Mouse (Mus musculus) forebrain, embryonic 11.5 days (tissue): ENCODE data around the gene Igbp1. TPM values are rescaled to one million over a fixed set of nuclear protein-coding genes. Genes with fewer than 3 reads are reported as not detected.

Source experiments
- ATAC-seq: fragments of 200-750 bp; cut with Nextera tagmentation; replicated peaks from 2 replicates; pipeline ENCODE4 v1.8.0; 2017; ENCODE audit warnings: moderate TSS enrichment; ENCODE audit not compliant: low FRiP score
- DNase-seq: peaks from one replicate; pipeline ENCODE4 v3.0.0-alpha.2; 2017; ENCODE audit warnings: low spot score
- H3K27ac ChIP-seq: fragments of 300-500 bp; sonication (generic); 2 replicates; pipeline ENCODE4 v1.5.1; 2014; ENCODE audit warnings: low read depth, low read length
- H3K27me3 ChIP-seq: fragments of 300-500 bp; sonication (generic); 2 replicates; pipeline ENCODE4 v1.6.1; 2014; ENCODE audit warnings: mild to moderate bottlenecking, low read length, mixed read lengths; ENCODE audit not compliant: control insufficient read depth, insufficient read depth
- H3K36me3 ChIP-seq: fragments of 300-500 bp; sonication (generic); 2 replicates; pipeline ENCODE4 v1.6.1; 2014; ENCODE audit warnings: mild to moderate bottlenecking, low read length, moderate library complexity, mixed read lengths; ENCODE audit not compliant: control insufficient read depth, insufficient read depth
- H3K4me1 ChIP-seq: fragments of 300-500 bp; sonication (generic); replicated peaks from 2 replicates; pipeline ENCODE4 v1.6.1; 2014; ENCODE audit warnings: low read length, mixed read lengths; ENCODE audit not compliant: control insufficient read depth, insufficient read depth
- H3K4me2 ChIP-seq: fragments of 300-500 bp; sonication (generic); 2 replicates; pipeline ENCODE4 v1.6.1; 2014; ENCODE audit warnings: low read depth, mild to moderate bottlenecking, low read length, moderate library complexity, mixed read lengths; ENCODE audit not compliant: severe bottlenecking
- H3K4me3 ChIP-seq: fragments of 300-500 bp; sonication (generic); 2 replicates; pipeline ENCODE4 v1.5.1; 2014; ENCODE audit warnings: low read depth, low read length
- H3K9ac ChIP-seq: fragments of 300-500 bp; sonication (generic); 2 replicates; pipeline ENCODE4 v1.6.1; 2014; ENCODE audit warnings: low read length
- H3K9me3 ChIP-seq: fragments of 300-500 bp; sonication (generic); 2 replicates; pipeline ENCODE4 v1.6.1; 2016; ENCODE audit warnings: low read length, mixed read lengths; ENCODE audit not compliant: control insufficient read depth
- WGBS: fragments of 180-500 bp; shearing (Covaris S2); extraction: QIAGEN DNeasy Blood & Tissue Kit; methylation state at CpG from one replicate; pipeline ENCODE4 v1.1.7; 2014; 5-methylcytosine and 5-hydroxymethylcytosine counted together
- polyA plus RNA-seq: library from polyadenylated mRNA; unstranded; fragments of >200 nt; fragmentation: Nextera tagmentation; extraction: Ambion mirVana; gene quantifications from 2 replicates; pipeline ENCODE4 v1.2.1, GENCODE M21; 2014

Gene Igbp1
- 33.5 and 33.8 TPM in 2 replicates for polyA plus RNA-seq

GRCm38 (mm10) chrX:100494068-100494978 lies at the start of gene Igbp1:
Gene Igbp1 (plus strand): TSS chrX:100494291.
- H3K9me3 ChIP-seq: no peaks in the 10 kb centered on the region
- no peaks in the 10 kb centered on the region for H3K4me1 ChIP-seq
- ATAC-seq (peak; percentile 93), DNase-seq (peak; percentile 79)
- peak within 1 kb of the TSS; percentile 51 for H3K4me2 ChIP-seq
- WGBS: 20% methylated on average over 32 of the region's 32 CpGs
- H3K27ac ChIP-seq: no peak within 1 kb of the TSS
- no peaks in the 10 kb centered on the region for H3K36me3 ChIP-seq
- H3K27me3 ChIP-seq: peaks cover 2% of the 10 kb centered on the region; the same call in 1 of the 2 replicates
- H3K9ac ChIP-seq: peak within 1 kb of the TSS; percentile 61
- peak within 1 kb of the TSS; percentile 57 for H3K4me3 ChIP-seq

GRCm38 (mm10) chrX:100468047-100468446 lies 26.0 kb upstream of the Igbp1 start:
- WGBS: 79% methylated on average over 4 of the region's 4 CpGs
- Histone ChIP-seq H3K36me3 (no peaks in the 10 kb centered on the region), H3K27ac (no peak overlapping the region), H3K4me1 (no peaks in the 10 kb centered on the region), H3K4me2 (no peak overlapping the region), H3K9me3 (no peaks in the 10 kb centered on the region), H3K4me3 (no peak overlapping the region), H3K9ac (no peak overlapping the region), H3K27me3 (0 out of 2 replicates have a peak, but pooled peaks cover 6% of the 10 kb centered on the region)
- ATAC-seq (no peak), DNase-seq (no peak)

- ATAC-seq (no peak), DNase-seq (no peak)
- 88% methylated on average over 3 of the region's 3 CpGs for WGBS
- Histone ChIP-seq H3K9ac (no peak overlapping the region), H3K27me3 (peaks cover 6% of the 10 kb centered on the region; the same call in 1 of the 2 replicates), H3K4me2 (no peak overlapping the region), H3K4me1 (no peaks in the 10 kb centered on the region), H3K36me3 (no peaks in the 10 kb centered on the region), H3K9me3 (no peaks in the 10 kb centered on the region), H3K4me3 (no peak overlapping the region), H3K27ac (no peak overlapping the region)
These were observed 24.0 kb upstream of the Igbp1 start for GRCm38 (mm10) chrX:100470126-100470525.

GRCm38 (mm10) chrX:100471491-100471890 lies 22.6 kb upstream of the Igbp1 start:
- WGBS: 83% methylated on average over 3 of the region's 3 CpGs
- Histone ChIP-seq H3K9ac (no peak overlapping the region), H3K27me3 (peaks cover 10% of the 10 kb centered on the region; the same call in 1 of the 2 replicates), H3K36me3 (no peaks in the 10 kb centered on the region), H3K27ac (no peak overlapping the region), H3K4me3 (no peak overlapping the region), H3K4me2 (no peak overlapping the region), H3K9me3 (no peaks in the 10 kb centered on the region), H3K4me1 (no peaks in the 10 kb centered on the region)
- DNase-seq (no peak), ATAC-seq (no peak)

DNA sequence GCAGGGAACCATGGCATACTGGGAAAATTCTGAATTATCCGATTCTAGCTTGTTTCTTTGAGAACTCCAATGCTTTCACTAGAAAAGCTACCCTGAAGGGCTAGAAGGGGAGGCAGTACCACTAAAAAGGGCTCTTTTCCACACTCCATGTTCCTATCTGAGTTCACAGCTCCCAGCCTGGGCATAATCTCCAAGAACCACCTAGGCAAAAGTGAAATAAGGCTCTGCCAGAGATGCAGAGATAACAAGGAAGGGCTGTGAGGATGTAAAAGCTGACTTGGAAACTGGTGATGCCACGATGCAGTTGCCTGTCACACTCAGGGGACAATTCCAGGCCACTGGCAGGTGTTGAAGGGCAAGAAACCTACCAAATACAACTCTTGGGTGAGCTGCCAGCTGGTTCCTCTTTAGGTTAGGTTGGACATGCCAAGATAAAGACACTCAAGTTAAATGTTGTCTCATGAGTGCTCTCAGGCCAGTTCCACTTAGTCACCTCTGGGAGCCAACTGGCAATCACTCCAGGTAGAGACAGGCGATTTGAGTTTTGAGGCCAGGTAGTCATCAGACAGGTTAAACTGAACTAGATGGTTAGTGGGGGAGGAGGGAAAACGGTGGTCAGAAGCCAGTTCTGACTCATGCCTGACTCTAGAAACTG lies 18.4 kb upstream of the Igbp1 start:
- H3K36me3 ChIP-seq: no peaks in the 10 kb centered on the region
- H3K27me3 ChIP-seq: peaks cover 6% of the 10 kb centered on the region; the same call in 1 of the 2 replicates

DNA sequence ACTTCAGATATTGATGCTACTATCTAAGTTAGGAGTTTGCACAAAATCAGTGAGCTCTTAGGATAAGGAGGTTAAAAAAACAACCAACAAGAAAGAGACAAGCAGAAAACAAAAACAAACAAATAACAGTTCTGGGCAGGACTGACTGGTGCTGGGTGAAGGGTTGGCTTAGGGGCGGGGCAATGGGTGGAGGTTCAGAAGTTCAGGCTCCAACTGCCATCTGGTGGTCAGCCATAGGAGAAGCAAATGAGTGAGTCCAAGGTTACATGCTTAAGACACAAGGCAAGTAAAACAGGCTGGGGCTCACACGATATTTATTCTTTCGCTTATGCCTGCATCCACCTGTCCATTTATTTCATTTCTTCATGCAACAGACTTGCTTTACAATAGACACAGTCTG lies 13.8 kb upstream of the Igbp1 start:
- H3K36me3 ChIP-seq: no peaks in the 10 kb centered on the region
- H3K27ac ChIP-seq: no peak overlapping the region
- H3K9me3 ChIP-seq: no peaks in the 10 kb centered on the region
- 41% methylated on average over 3 of the region's 3 CpGs for WGBS
- no peaks in the 10 kb centered on the region for H3K4me1 ChIP-seq
- DNase-seq (peak; percentile 66), ATAC-seq (0 out of 2 replicates have a peak, but pooled peaks have one; percentile 74)
- peaks cover 2% of the 10 kb centered on the region; the same call in 1 of the 2 replicates for H3K27me3 ChIP-seq
- H3K9ac ChIP-seq: no peak overlapping the region
- no peak overlapping the region for H3K4me2 ChIP-seq
- no peak overlapping the region for H3K4me3 ChIP-seq

More for the DNA sequence above, 18.4 kb upstream of the Igbp1 start:
- Histone ChIP-seq H3K4me3 (no peak overlapping the region), H3K27ac (no peak overlapping the region), H3K4me2 (no peak overlapping the region), H3K9me3 (no peaks in the 10 kb centered on the region), H3K9ac (no peak overlapping the region), H3K4me1 (no peaks in the 10 kb centered on the region)
- ATAC-seq: no peak
- WGBS: 69% methylated on average over 4 of the region's 4 CpGs
- DNase-seq: no peak

GRCm38 (mm10) chrX:100493500-100494067 lies 507 bp upstream of the Igbp1 start:
- H3K4me2 ChIP-seq: peak overlapping the region; percentile 51
- no peaks in the 10 kb centered on the region for H3K36me3 ChIP-seq
- 20% methylated on average over 22 of the region's 22 CpGs for WGBS
- DNase-seq (no peak), ATAC-seq (peak; percentile 76)
- peak overlapping the region; percentile 27; the same call in 1 of the 2 replicates for H3K9ac ChIP-seq
- H3K9me3 ChIP-seq: no peaks in the 10 kb centered on the region
- no peaks in the 10 kb centered on the region; the same call in 1 of the 2 replicates for H3K27me3 ChIP-seq
- no peaks in the 10 kb centered on the region for H3K4me1 ChIP-seq
- peak overlapping the region; percentile 57 for H3K4me3 ChIP-seq
- H3K27ac ChIP-seq: no peak overlapping the region

- Histone ChIP-seq H3K9ac (no peak overlapping the region), H3K4me3 (no peak overlapping the region), H3K4me1 (no peaks in the 10 kb centered on the region), H3K36me3 (no peaks in the 10 kb centered on the region), H3K27ac (no peak overlapping the region), H3K27me3 (peaks cover 3% of the 10 kb centered on the region; the same call in 1 of the 2 replicates), H3K4me2 (no peak overlapping the region), H3K9me3 (no peaks in the 10 kb centered on the region)
- DNase-seq: no peak
- 81% methylated on average over 5 of the region's 5 CpGs for WGBS
- ATAC-seq: no peak
These were observed 10.2 kb downstream of the Igbp1 start for GRCm38 (mm10) chrX:100504175-100504851.
